Mouse (Mus musculus) myocyte (in vitro differentiated cells): Measurements from ENCODE around the gene Rad54l2.

Experiments used
- CEBPB ChIP-seq: IDR thresholded peaks from 2 replicates; pipeline ENCODE4 v1.6.1; 2011; ENCODE audit warnings: mild to moderate bottlenecking, moderate library complexity; ENCODE audit not compliant: poor library complexity, insufficient read depth, severe bottlenecking
- E2F4 ChIP-seq: IDR thresholded peaks from one replicate; pipeline ENCODE4 v1.6.1; 2011; ENCODE audit warnings: mild to moderate bottlenecking, control low read depth, moderate library complexity; ENCODE audit not compliant: insufficient read depth
- MAX ChIP-seq: IDR thresholded peaks from one replicate; pipeline ENCODE4 v1.6.1; 2011; ENCODE audit warnings: low read depth, mild to moderate bottlenecking, control low read depth
- MYOD1 ChIP-seq, 3 experiments: IDR thresholded peaks; one replicate each; pipeline ENCODE4 v1.6.1; 2011; ENCODE audit warnings: control low read depth in 2 of 3, low read depth in 2 of 3, mild to moderate bottlenecking in 2 of 3, moderate library complexity in 1 of 3; ENCODE audit not compliant: insufficient read length in 2 of 3, control insufficient read depth in 1 of 3
- MYOG ChIP-seq, 3 experiments: IDR thresholded peaks; one replicate each; pipeline ENCODE4 v1.6.1; 2011; ENCODE audit warnings: control low read depth in 2 of 3, low read depth in 2 of 3, mild to moderate bottlenecking in 2 of 3; ENCODE audit not compliant: insufficient read length in 2 of 3, control insufficient read depth in 1 of 3, insufficient read depth in 1 of 3
- POLR2A ChIP-seq: IDR thresholded peaks from one replicate; pipeline ENCODE4 v1.6.1; 2011; ENCODE audit warnings: low read depth, mild to moderate bottlenecking, control low read depth, moderate library complexity; ENCODE audit not compliant: insufficient read length
- POLR2AphosphoS2 ChIP-seq: IDR thresholded peaks from one replicate; pipeline ENCODE4 v1.6.1; 2011; ENCODE audit warnings: low read depth, control low read depth; ENCODE audit not compliant: insufficient read length
- TCF12 ChIP-seq: IDR thresholded peaks from one replicate; pipeline ENCODE4 v1.6.1; 2011; ENCODE audit warnings: mild to moderate bottlenecking, control low read depth; ENCODE audit not compliant: poor library complexity, insufficient read depth, severe bottlenecking
- TCF3 ChIP-seq: IDR thresholded peaks from one replicate; pipeline ENCODE4 v1.6.1; 2011; ENCODE audit warnings: low read depth, control low read depth; ENCODE audit not compliant: insufficient read length
- USF1 ChIP-seq: IDR thresholded peaks from one replicate; pipeline ENCODE4 v1.6.1; 2011; ENCODE audit warnings: low read depth, mild to moderate bottlenecking, control low read depth, moderate library complexity

GRCm38 (mm10) chr9:106656820-106657219 lies 132.2 kb downstream of the Rad54l2 start:
- TF ChIP-seq MAX (no peak), POLR2A (no peak), MYOD1 (IDR thresholded peaks at IDR 0.05; ENCODE audit: control insufficient read depth in 1 of 3, insufficient read length in 2 of 3, low read depth in 2 of 3) (no peak), CEBPB (no peak), USF1 (no peak), POLR2AphosphoS2 (no peak), MYOG (IDR thresholded peaks at IDR 0.05; ENCODE audit: control insufficient read depth in 1 of 3, insufficient read depth in 1 of 3, insufficient read length in 2 of 3, low read depth in 2 of 3) (no peak), E2F4 (no peak), TCF12 (no peak), TCF3 (no peak)
